Mouse (Mus musculus) stomach, postnatal 0 days (tissue): ENCODE measurements around the gene Fam50a.

Experiments
- CTCF ChIP-seq: IDR thresholded peaks from 2 replicates; pipeline ENCODE4 v1.5.1; 2016; ENCODE audit warnings: antibody characterized with exemption, low read depth, mild to moderate bottlenecking, moderate library complexity
- EP300 ChIP-seq: optimal IDR thresholded peaks from 2 replicates; pipeline ENCODE3; 2016; ENCODE audit warnings: antibody characterized with exemption

DNA sequence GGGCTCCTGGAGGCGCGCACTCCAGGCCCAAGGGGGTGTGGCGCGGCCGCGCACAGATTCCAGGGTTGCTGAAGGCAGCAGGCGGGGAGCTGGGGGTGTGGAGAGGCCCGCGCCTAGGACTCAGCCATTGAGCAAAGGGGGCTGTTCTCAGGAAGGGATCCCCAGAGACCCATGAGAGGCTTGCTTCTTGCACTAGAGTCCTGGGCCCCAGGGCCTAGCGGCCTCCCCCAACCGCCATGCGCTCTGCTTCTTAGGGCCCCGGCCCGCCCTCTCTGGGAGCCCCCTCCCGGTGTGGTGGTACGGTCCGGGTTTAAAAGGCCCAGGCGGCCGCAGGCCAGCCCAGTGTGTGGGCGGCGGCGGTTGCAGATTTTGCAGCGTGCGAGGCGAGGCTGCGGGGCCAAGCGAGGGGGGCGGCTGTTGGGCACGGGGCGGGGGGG lies 15.9 kb downstream of the Fam50a start, which contains the start of gene Plxna3:
- TF ChIP-seq CTCF (no peak), EP300 (no peak)
